Mouse (Mus musculus): ENCODE data around the gene Psmc3ip. TPM values are rescaled to one million over a fixed set of nuclear protein-coding genes. Genes with fewer than 3 reads are reported as not detected.

Gene Psmc3ip
- total RNA-seq, 2 experiments from 2014 or later = 1.5 to 2.2 TPM

DNA sequence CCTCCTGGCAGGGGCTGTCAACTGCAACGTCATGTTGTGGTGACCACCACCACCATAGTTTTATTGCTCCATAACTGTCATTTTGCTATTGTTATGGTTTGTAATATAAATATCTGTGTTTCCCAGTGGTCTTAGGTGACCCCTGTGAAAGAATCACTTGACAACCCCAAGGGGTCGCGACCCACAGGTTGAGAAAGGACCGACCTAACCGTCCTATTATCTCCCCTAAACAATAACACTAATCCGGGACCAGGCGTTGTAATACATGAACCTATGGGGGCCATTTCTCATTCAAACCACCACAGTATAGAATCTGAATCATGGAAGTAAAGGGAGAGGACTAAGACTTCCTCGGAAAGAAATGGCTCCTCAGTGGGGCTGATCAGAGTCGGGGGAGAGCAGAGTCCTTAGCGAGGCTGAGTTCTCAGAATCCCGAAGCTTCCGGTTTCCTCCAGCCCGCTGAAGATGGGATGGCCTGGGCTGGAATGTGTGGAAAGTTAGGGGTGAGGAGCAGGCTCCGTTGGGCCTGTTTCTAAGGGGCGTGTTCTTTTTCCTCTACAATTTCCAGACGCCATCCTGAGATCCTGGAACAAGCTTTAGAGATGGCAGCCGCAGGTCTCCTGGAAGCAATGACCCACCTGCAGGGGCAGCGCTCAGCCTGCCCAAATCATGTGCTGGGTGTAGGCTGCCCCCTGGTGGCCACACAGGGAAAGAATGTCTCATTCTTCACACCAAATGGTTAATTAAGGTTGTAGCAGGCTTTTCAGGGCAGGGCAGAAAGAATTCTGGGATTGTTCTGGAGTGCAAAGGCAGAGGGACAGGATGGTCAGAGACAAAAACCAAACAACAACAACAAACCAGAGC, 28.5 kb downstream of the Psmc3ip start:
- peak overlapping the region; percentile 95 for H3K27ac ChIP-seq
- peak; percentile 88 for DNase-seq
- intact Hi-C loops (cut with DNase I) = loop anchor here (10.0 kb wide), 1 partner anchor 352 kb away; the partner anchor contains the start of genes Hspb9 and Kat2a
- H3K4me3 ChIP-seq = peak overlapping the region; percentile 59
- no peak; the same call in none of the 2 replicates for TF ChIP-seq CTCF (IDR thresholded peaks at IDR 0.05)

DNA sequence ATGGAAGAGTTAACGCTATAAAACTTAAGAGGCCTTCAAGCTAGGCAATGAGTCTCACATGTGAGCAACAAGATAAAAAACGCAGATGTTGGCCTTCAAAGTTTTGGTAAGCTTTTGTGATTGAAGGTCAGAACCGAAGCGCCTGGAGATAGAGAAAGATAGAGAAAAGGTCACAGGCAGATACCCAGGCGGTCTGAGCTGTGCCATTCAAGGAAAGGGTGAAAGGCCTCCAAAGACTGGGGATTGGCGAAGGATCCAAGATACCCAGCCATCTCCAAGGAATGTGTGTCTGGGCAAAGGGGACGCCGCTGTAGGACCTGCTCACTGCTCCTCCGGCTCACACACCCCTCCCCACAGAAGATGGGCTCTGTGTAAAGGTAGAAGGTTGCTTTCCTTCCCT, 30.2 kb downstream of the Psmc3ip start:
- no peak for TF ChIP-seq CTCF (IDR thresholded peaks at IDR 0.05)
- no peak overlapping the region for H3K4me3 ChIP-seq
- no peak for DNase-seq
- H3K27ac ChIP-seq = peak overlapping the region; percentile 95
- intact Hi-C loops (cut with DNase I) = loop anchor here (10.0 kb wide), 1 partner anchor 350 kb away; the partner anchor contains the start of genes Hspb9 and Kat2a

DNA sequence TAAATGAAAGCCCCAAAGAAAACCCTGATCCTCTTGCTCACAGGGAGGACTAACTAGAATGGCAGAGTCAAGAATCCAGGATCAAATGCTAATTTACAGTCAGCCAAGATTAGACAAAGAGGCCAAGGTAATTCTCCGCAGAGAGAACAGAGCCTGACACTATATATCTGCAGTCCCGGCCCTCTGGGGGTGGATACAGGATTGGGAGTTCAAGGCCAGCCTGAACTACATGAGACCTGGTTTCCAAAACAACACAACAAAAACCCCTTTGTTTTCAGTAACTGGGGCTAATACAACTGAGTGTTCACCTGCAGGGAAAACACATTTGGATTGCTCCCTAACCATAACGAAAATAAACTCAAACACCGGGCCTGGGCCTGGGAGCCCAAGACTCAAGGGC, 30.8 kb downstream of the Psmc3ip start:
- H3K4me3 ChIP-seq = peak overlapping the region; percentile 24
- no peak for TF ChIP-seq CTCF (IDR thresholded peaks at IDR 0.05)
- intact Hi-C loops (cut with DNase I) = loop anchor here (10.0 kb wide), 1 partner anchor 350 kb away; the partner anchor contains the start of genes Hspb9 and Kat2a
- no peak for DNase-seq
- peak overlapping the region; percentile 95 for H3K27ac ChIP-seq

- Histone ChIP-seq H3K27ac (peak overlapping the region; percentile 95), H3K4me3 (peak overlapping the region; percentile 41)
- no peak for TF ChIP-seq CTCF (IDR thresholded peaks at IDR 0.05)
- intact Hi-C loops (cut with DNase I) = loop anchor here (10.0 kb wide), 1 partner anchor 349 kb away; the partner anchor contains the start of genes Hspb9 and Kat2a
- peak; percentile 86 for DNase-seq
Measured at GRCm38 (mm10) chr11:101063676-101064327, 31.4 kb downstream of the Psmc3ip start.

DNA sequence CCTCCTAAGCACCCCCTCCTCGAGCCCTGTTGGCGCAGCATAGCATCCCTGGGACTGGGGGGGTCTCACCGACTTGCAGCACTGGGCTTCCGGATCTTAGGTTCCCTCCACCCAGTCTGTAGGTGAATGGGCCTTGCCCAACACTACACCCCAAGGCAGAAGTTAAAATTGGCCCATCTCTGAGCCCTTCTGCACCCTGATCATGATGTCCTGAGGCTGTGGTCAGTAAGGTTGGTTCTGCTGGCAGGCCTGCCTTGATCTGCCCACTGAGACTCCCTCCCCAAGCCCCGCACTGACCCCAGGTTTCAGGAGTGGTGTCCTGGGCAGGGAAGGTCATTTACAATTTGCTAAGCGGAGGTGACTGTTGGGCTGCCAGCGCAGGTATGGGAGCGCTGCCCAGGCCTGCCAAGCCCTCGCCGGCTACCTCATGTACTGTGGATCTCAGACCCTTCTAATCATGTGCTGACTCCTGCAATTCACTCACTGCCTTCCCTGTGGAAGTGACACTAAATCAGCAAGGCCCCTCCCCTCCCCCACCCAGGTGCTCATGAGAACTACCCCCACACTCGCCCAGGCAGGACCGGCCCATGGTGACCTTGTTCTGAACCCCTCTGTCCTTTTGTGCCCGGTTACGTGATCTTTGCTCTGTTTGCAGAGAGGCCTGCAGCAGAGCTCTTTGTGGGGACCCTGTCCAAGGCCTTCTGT, 32.1 kb downstream of the Psmc3ip start:
- H3K27ac ChIP-seq = peak overlapping the region; percentile 95
- TF ChIP-seq CTCF (IDR thresholded peaks at IDR 0.05) = no peak
- H3K4me3 ChIP-seq = peak overlapping the region; percentile 41
- intact Hi-C loops (cut with DNase I) = loop anchor here (10.0 kb wide), 1 partner anchor 348 kb away; the partner anchor contains the start of genes Hspb9 and Kat2a
- peak; percentile 46 for DNase-seq

DNA sequence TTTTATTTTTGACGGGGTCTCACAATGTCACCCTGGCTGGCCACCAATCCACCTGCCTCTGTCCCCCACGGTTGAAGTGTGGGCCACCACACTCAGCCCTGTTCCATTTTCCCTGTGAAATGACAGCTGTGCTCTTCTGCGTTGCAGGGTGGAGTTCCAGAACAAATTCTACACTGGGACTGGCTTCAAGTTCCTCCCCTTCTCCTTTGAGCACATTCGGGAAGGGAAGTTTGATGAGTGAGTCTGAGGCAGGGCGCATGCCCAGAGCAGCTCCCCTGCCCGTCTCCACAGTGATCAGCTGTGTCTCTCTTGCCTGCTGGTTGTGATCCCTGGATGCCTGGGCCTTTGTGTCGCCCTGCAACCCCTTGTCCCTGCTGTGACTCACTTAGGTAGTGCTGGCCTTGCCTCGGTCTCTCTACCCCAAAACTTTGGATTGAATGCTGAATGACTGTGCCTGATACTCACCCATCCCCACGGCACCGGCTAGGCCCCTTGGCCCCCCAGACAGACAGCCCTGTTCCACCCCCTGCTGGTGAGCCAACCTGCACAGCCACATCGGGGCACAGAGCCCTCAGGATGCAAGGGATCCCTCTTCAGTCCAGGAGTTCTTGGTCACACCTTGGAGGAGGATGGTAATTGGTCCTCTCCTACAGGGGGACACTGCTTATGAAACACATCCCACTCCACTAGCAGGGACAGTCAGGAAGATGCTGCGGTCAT, 32.9 kb downstream of the Psmc3ip start:
- Histone ChIP-seq H3K4me3 (peak overlapping the region; percentile 41; the same call in 1 of the 2 replicates), H3K27ac (peak overlapping the region; percentile 95)
- intact Hi-C loops (cut with DNase I) = loop anchor here (10.0 kb wide), 1 partner anchor 348 kb away; the partner anchor contains the start of genes Hspb9 and Kat2a
- peak; percentile 78 for DNase-seq
- TF ChIP-seq CTCF (IDR thresholded peaks at IDR 0.05) = no peak

GRCm38 (mm10) chr11:101061049-101061448, 34.2 kb downstream of the Psmc3ip start:
- Histone ChIP-seq H3K4me3 (no peak overlapping the region), H3K27ac (peak overlapping the region; percentile 95)
- no peak for TF ChIP-seq CTCF (IDR thresholded peaks at IDR 0.05)
- intact Hi-C loops (cut with DNase I) = loop anchor here (10.0 kb wide), 1 partner anchor 346 kb away; the partner anchor contains the start of genes Hspb9 and Kat2a
- DNase-seq = peak; percentile 20

DNA sequence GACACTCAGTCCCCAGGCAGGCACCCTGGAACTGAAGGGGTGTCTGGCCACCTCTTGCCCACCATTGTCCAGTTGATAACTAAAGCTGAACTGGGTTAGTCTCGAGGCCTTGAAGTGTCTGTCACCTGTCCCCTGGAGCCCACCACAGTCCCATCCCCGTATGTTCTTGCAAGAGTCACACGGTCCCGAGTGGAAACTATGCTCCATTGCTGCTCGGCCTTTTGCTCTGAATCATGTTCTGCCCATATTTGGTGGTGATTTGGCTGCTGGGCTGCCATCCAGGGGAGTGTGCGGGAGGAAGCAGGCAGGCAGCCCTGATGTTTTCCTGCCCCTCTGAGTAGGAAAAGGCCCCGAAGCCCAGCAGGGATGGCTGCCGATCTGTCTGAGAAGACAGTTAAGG, 35.1 kb downstream of the Psmc3ip start:
- peak overlapping the region; percentile 95 for H3K27ac ChIP-seq
- intact Hi-C loops (cut with DNase I) = loop anchor here (10.0 kb wide), 1 partner anchor 345 kb away; the partner anchor contains the start of genes Hspb9 and Kat2a
- no peak for TF ChIP-seq CTCF (IDR thresholded peaks at IDR 0.05)
- DNase-seq = peak; percentile 85
- peak overlapping the region; percentile 54 for H3K4me3 ChIP-seq

GRCm38 (mm10) chr11:101059473-101059872, 35.8 kb downstream of the Psmc3ip start:
- Histone ChIP-seq H3K27ac (peak overlapping the region; percentile 95), H3K4me3 (peak overlapping the region; percentile 23; the same call in 1 of the 2 replicates)
- TF ChIP-seq CTCF (IDR thresholded peaks at IDR 0.05) = no peak
- DNase-seq = peak; percentile 23
- intact Hi-C loops (cut with DNase I) = loop anchor here (2.0 kb wide), 1 partner anchor 167 kb away; no protein-coding TSS in a partner anchor

DNA sequence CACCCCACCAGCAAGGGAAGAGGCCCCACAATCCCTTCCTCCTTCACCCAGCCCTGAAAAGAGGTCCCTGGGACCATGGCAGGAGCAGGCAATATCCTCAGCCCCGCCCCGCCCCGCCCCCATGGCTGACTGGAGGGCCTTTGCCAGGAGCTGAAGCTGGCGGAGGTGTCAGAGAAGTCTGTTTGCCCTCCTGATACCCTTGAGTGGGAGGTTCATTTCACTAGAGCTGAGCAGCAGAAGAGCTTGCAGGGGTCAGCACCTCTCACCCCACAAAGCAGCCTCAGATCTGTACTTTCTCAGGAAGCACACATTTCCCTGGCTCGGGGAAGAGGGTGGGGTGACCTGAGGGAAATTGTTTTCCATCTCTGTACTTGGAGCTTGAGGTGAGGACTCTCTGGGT, 36.5 kb downstream of the Psmc3ip start:
- intact Hi-C loops (cut with DNase I) = loop anchor here (2.0 kb wide), 1 partner anchor 166 kb away; no protein-coding TSS in a partner anchor
- no peak for TF ChIP-seq CTCF (IDR thresholded peaks at IDR 0.05)
- Histone ChIP-seq H3K4me3 (peak overlapping the region; percentile 36), H3K27ac (peak overlapping the region; percentile 95)
- peak; percentile 64 for DNase-seq

DNA sequence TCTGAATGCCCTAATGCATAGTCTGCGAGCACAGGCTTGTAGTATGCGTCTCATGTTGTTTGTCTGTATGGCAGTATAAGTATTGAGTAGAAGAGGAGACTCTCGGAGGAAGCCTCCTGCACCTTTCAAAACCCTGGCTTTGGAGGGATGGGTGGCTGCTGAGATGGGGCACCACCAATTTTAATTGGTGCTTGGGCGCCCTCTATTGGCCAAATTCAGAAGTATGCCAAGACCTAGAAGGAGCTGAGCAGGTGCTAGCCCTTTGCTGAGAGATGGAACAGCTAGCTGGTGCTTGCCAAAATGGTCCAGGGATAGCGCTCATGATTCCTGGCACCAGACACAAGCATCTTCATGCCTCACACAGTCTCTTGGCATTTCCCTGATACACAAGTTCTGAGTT, 37.4 kb downstream of the Psmc3ip start:
- peak overlapping the region; percentile 95 for H3K27ac ChIP-seq
- no peak overlapping the region for H3K4me3 ChIP-seq
- TF ChIP-seq CTCF (IDR thresholded peaks at IDR 0.05) = peak; percentile 90
- intact Hi-C loops (cut with DNase I) = loop anchor here (1.0 to 2.0 kb wide), 2 partner anchors 75 to 165 kb away; no protein-coding TSS in a partner anchor
- DNase-seq = peak; percentile 92
